Mouse (Mus musculus): Measurements from ENCODE around the gene Sipa1l1.

GRCm38 (mm10) chr12:82472796-82473195, 303.7 kb downstream of the Sipa1l1 start:
- TF ChIP-seq CTCF (IDR thresholded peaks at IDR 0.05; ENCODE audit: low read depth) (no peak), EP300 (IDR thresholded peaks at IDR 0.05; ENCODE audit: low read depth) (no peak)
